31 mouse cellular contexts compared by ENCODE assay signal in the genomic region with DNA sequence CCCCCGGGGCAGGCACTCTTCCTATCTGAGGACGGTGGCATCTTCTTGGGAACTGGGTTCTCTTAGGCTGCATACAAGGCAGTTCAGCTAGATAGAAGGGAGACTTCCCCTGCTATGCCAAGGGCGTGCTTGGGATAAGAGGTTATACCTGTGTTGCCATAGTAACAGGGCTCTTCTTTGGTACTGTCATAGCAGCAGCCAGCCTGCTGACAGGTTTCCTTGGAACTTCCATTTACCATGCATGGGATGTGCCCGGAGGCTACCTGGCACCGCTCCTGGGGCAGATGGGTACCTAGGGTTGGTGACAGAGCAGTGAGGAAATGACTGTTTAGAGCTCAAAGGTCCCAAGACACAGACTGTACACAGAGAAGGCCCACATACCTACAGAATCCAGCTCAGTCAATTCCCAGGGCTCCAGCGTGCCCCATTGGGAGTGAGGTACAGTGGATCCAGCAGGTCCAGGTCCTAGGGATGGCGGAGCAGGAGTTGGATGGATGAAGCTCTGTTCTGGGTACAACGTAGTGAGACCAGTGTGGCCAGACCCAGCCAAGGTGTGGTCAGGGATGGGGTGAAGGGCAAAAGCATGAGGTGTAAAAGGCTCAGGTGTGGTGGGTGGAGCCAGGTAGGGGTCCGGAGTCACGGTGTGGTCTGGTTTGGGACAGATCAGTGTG. TPM values are rescaled to one million over a fixed set of nuclear protein-coding genes. Genes with fewer than 3 reads are reported as not detected.
DNase-seq lines count a peak whose midpoint lies in the region; ATAC-seq lines count a peak whose summit lies in the region.
"Had no signal": no experiment of that assay in that cellular context is flagged by ENCODE, and none has a peak within 500 bp of the region (broad histone marks: within the 10 kb centered on the region; RNA-seq: fewer than 3 reads in every experiment).

No protein-coding gene starts in this region.

- no peaks in the 10 kb centered on the region for H3K27me3 ChIP-seq in embryonic facial prominence, embryonic 11.5 days (ENCODE audit: control insufficient read depth, insufficient read depth, low read length)
- H3K27me3 ChIP-seq in embryonic facial prominence, embryonic 10.5 days (replicated peaks; ENCODE audit: low read depth, poor library complexity, severe bottlenecking), result no peaks in the 10 kb centered on the region
- H3K27me3 ChIP-seq in hindbrain, embryonic 15.5 days, result no peaks in the 10 kb centered on the region
- no peaks in the 10 kb centered on the region for H3K27me3 ChIP-seq in hindbrain, embryonic 10.5 days (ENCODE audit: insufficient read depth, poor library complexity, severe bottlenecking)
- no peaks in the 10 kb centered on the region for H3K27me3 ChIP-seq in neural tube, embryonic 15.5 days (replicated peaks)
- H3K27me3 ChIP-seq: heart, embryonic 13.5 days; Patski had no signal

- no peak overlapping the region for H3K4me3 ChIP-seq in embryonic facial prominence, embryonic 11.5 days (ENCODE audit: low read depth, low read length)
- H3K4me3 ChIP-seq in embryonic facial prominence, embryonic 10.5 days, result no peak overlapping the region
- no peak overlapping the region for H3K4me3 ChIP-seq in hindbrain, embryonic 15.5 days
- no peak overlapping the region for H3K4me3 ChIP-seq in hindbrain, embryonic 10.5 days
- H3K4me3 ChIP-seq in neural tube, embryonic 15.5 days (replicated peaks), result no peak overlapping the region
- H3K4me3 ChIP-seq: heart, adult 2 months; heart, embryonic 13.5 days; limb, embryonic 10.5 days; liver, embryonic 15.5 days had no signal

- DNase-seq in embryonic facial prominence, embryonic 11.5 days (ENCODE audit: low spot score), result no peak
- no peak for DNase-seq in embryonic facial prominence, embryonic 10.5 days (ENCODE audit: low spot score)
- DNase-seq in hindbrain, embryonic 10.5 days (ENCODE audit: low spot score), result no peak
- no peak for DNase-seq in neural tube, embryonic 10.5 days (ENCODE audit: extremely low spot score, low spot score)
- DNase-seq in heart, postnatal 36 days, result no peak
- DNase-seq: adrenal gland, postnatal 36 days; cerebellum, adult 18-20 months; gastrocnemius, postnatal 36 days; heart, adult 2 months; heart, postnatal 14 days; kidney, adult 9 months; kidney, postnatal 14 days; liver; thymus, adult 18-20 months; thymus, postnatal 36 days had no signal

- intact Hi-C loops in heart, postnatal 36 days (cut with DNase I), result no loop called here

- H3K4me1 ChIP-seq in embryonic facial prominence, embryonic 11.5 days (ENCODE audit: control insufficient read depth, insufficient read depth, low read length), result no peaks in the 10 kb centered on the region
- no peaks in the 10 kb centered on the region for H3K4me1 ChIP-seq in embryonic facial prominence, embryonic 10.5 days
- H3K4me1 ChIP-seq in hindbrain, embryonic 15.5 days (replicated peaks), result 0 out of 2 replicates have a peak, but pooled peaks cover 4% of the 10 kb centered on the region
- H3K4me1 ChIP-seq in hindbrain, embryonic 10.5 days (replicated peaks), result no peaks in the 10 kb centered on the region
- H3K4me1 ChIP-seq in neural tube, embryonic 15.5 days, result no peaks in the 10 kb centered on the region
- H3K4me1 ChIP-seq: liver, embryonic 15.5 days had no signal

- WGBS in embryonic facial prominence, embryonic 11.5 days, result 87% methylated on average over 10 of the region's 10 CpGs
- 87% methylated on average over 10 of the region's 10 CpGs for WGBS in embryonic facial prominence, embryonic 10.5 days
- 84% methylated on average over 10 of the region's 10 CpGs for WGBS in hindbrain, embryonic 15.5 days
- WGBS in hindbrain, embryonic 10.5 days, result 89% methylated on average over 10 of the region's 10 CpGs
- WGBS in neural tube, embryonic 15.5 days, result 90% methylated on average over 10 of the region's 10 CpGs

- H3K4me2 ChIP-seq in embryonic facial prominence, embryonic 11.5 days (ENCODE audit: low read depth, low read length), result no peak overlapping the region
- H3K4me2 ChIP-seq in hindbrain, embryonic 15.5 days, result no peak overlapping the region
- no peak overlapping the region for H3K4me2 ChIP-seq in neural tube, embryonic 15.5 days
- H3K4me2 ChIP-seq: heart, embryonic 13.5 days; liver, embryonic 15.5 days had no signal

- H3K27ac ChIP-seq in embryonic facial prominence, embryonic 11.5 days (replicated peaks; ENCODE audit: low read depth, low read length), result no peak overlapping the region
- H3K27ac ChIP-seq in embryonic facial prominence, embryonic 10.5 days (replicated peaks), result no peak overlapping the region
- H3K27ac ChIP-seq in hindbrain, embryonic 15.5 days (replicated peaks), result no peak overlapping the region
- no peak overlapping the region for H3K27ac ChIP-seq in hindbrain, embryonic 10.5 days
- no peak overlapping the region for H3K27ac ChIP-seq in neural tube, embryonic 15.5 days (replicated peaks)
- H3K27ac ChIP-seq: heart, adult 2 months; heart, embryonic 13.5 days; limb, embryonic 10.5 days; liver, embryonic 15.5 days had no signal

- ATAC-seq in embryonic facial prominence, embryonic 11.5 days (replicated peaks; ENCODE audit: insufficient number of reproducible peaks, low FRiP score, low TSS enrichment, low read depth), result 0 out of 2 replicates have a peak, but pooled peaks have one; percentile 23
- peak; percentile 63 for ATAC-seq in hindbrain, embryonic 15.5 days (ENCODE audit: low FRiP score, low read depth)
- peak; percentile 71 for ATAC-seq in neural tube, embryonic 15.5 days (ENCODE audit: low FRiP score)
- ATAC-seq in erythroblast, adult 5-6 weeks (replicated peaks; ENCODE audit: low FRiP score, poor library complexity, severe bottlenecking), result no peak
- ATAC-seq: inflammation-experienced regulatory T-cells, adult 6 months; Patski had no signal

- no peaks in the 10 kb centered on the region for H3K36me3 ChIP-seq in embryonic facial prominence, embryonic 11.5 days (replicated peaks; ENCODE audit: control insufficient read depth, insufficient read depth, low read depth, low read length)
- H3K36me3 ChIP-seq in embryonic facial prominence, embryonic 10.5 days (replicated peaks), result no peaks in the 10 kb centered on the region
- H3K36me3 ChIP-seq in hindbrain, embryonic 15.5 days, result no peaks in the 10 kb centered on the region
- no peaks in the 10 kb centered on the region for H3K36me3 ChIP-seq in hindbrain, embryonic 10.5 days
- H3K36me3 ChIP-seq in neural tube, embryonic 15.5 days, result no peaks in the 10 kb centered on the region
- H3K36me3 ChIP-seq: G1E; heart, embryonic 13.5 days; limb, embryonic 10.5 days; liver, embryonic 15.5 days had no signal

- H3K9me3 ChIP-seq in embryonic facial prominence, embryonic 11.5 days (replicated peaks; ENCODE audit: control insufficient read depth, low read length), result no peaks in the 10 kb centered on the region
- H3K9me3 ChIP-seq in embryonic facial prominence, embryonic 10.5 days, result no peaks in the 10 kb centered on the region
- no peaks in the 10 kb centered on the region for H3K9me3 ChIP-seq in hindbrain, embryonic 15.5 days
- H3K9me3 ChIP-seq in hindbrain, embryonic 10.5 days, result no peaks in the 10 kb centered on the region
- H3K9me3 ChIP-seq in neural tube, embryonic 15.5 days (replicated peaks), result no peaks in the 10 kb centered on the region
- H3K9me3 ChIP-seq: G1E; heart, embryonic 13.5 days; limb, embryonic 10.5 days; liver, embryonic 15.5 days had no signal

- no peak overlapping the region for H3K9ac ChIP-seq in embryonic facial prominence, embryonic 11.5 days (replicated peaks; ENCODE audit: low read length)
- H3K9ac ChIP-seq in hindbrain, embryonic 15.5 days, result no peak overlapping the region
- H3K9ac ChIP-seq in neural tube, embryonic 15.5 days (replicated peaks), result no peak overlapping the region
- H3K9ac ChIP-seq: heart, embryonic 13.5 days; liver, embryonic 15.5 days had no signal

RNA-seq across cellular contexts. Expression of gene Zp1, which starts 2.0 kb away (rescaled TPM):
- not detected in 2 replicates for polyA plus RNA-seq in embryonic facial prominence, embryonic 11.5 days (2014; fragmentation: Nextera tagmentation; extraction: Ambion mirVana)
- not detected in 2 replicates for polyA plus RNA-seq in embryonic facial prominence, embryonic 10.5 days (2016; fragmentation: Nextera tagmentation; extraction: Ambion mirVana)
- polyA plus RNA-seq in hindbrain, embryonic 15.5 days (2015; fragmentation: Nextera tagmentation; extraction: Ambion mirVana), result 0.21 and 0.27 TPM in 2 replicates
- polyA plus RNA-seq in hindbrain, embryonic 10.5 days (2016; fragmentation: Nextera tagmentation; extraction: Ambion mirVana), result 0.08 TPM in 1 of 2 replicates, not detected in the other
- 0.18 and 0.44 TPM in 2 replicates for polyA plus RNA-seq in neural tube, embryonic 15.5 days (2015; fragmentation: Nextera tagmentation; extraction: Ambion mirVana)
- total RNA-seq in heart, postnatal 36 days (2021), result not detected
- total RNA-seq in erythroblast, adult 5-6 weeks (2015; ENCODE audit: low replicate concordance), result not detected in 2 replicates
- not detected in 2 replicates for total RNA-seq in erythroblast, adult 5-6 weeks (2017; ENCODE audit: low replicate concordance)
- total RNA-seq: adrenal gland, adult 18-20 months; adrenal gland, postnatal 36 days; common myeloid progenitor, adult 5-6 weeks; G1E; gastrocnemius, adult 18-20 months; gastrocnemius, postnatal 36 days; heart, adult 2 months; heart, postnatal 14 days; layer of hippocampus, adult 18-20 months; layer of hippocampus, postnatal 14 days had no signal
- polyA plus RNA-seq: G1E; heart, adult 2 months; heart, embryonic 13.5 days; inflammation-experienced regulatory T-cells, adult 6 months; limb, embryonic 10.5 days; liver, embryonic 15.5 days; lung, embryonic 16.5 days; stomach, embryonic 16.5 days had no signal

RNA-seq across cellular contexts. Expression of gene Ptgdr2, which starts 18.5 kb away (rescaled TPM):
- polyA plus RNA-seq in embryonic facial prominence, embryonic 11.5 days (2014; fragmentation: Nextera tagmentation; extraction: Ambion mirVana), result not detected in 2 replicates
- 0.09 TPM in 1 of 2 replicates, not detected in the other for polyA plus RNA-seq in embryonic facial prominence, embryonic 10.5 days (2016; fragmentation: Nextera tagmentation; extraction: Ambion mirVana)
- 0.08 and 0.09 TPM in 2 replicates for polyA plus RNA-seq in hindbrain, embryonic 15.5 days (2015; fragmentation: Nextera tagmentation; extraction: Ambion mirVana)
- polyA plus RNA-seq in hindbrain, embryonic 10.5 days (2016; fragmentation: Nextera tagmentation; extraction: Ambion mirVana), result not detected in 2 replicates
- polyA plus RNA-seq in neural tube, embryonic 15.5 days (2015; fragmentation: Nextera tagmentation; extraction: Ambion mirVana), result 0.19 TPM in 1 of 2 replicates, not detected in the other
- under 1 TPM in 1 of 2 experiments, not detected in 1; 0.14 TPM for total RNA-seq in heart, postnatal 36 days (2021)
- not detected in 2 replicates for total RNA-seq in erythroblast, adult 5-6 weeks (2015; ENCODE audit: low replicate concordance)
- total RNA-seq in erythroblast, adult 5-6 weeks (2017; ENCODE audit: low replicate concordance), result not detected in 2 replicates
- total RNA-seq: adrenal gland, adult 18-20 months; adrenal gland, postnatal 36 days; G1E; gastrocnemius, adult 18-20 months; gastrocnemius, postnatal 36 days; heart, adult 2 months had no signal
- polyA plus RNA-seq: G1E; liver, embryonic 15.5 days; stomach, embryonic 16.5 days had no signal

RNA-seq across cellular contexts. Expression of gene Prpf19, which starts 23.4 kb away (rescaled TPM):
- 46.7 and 48.4 TPM in 2 replicates for polyA plus RNA-seq in embryonic facial prominence, embryonic 11.5 days (2014; fragmentation: Nextera tagmentation; extraction: Ambion mirVana)
- polyA plus RNA-seq in embryonic facial prominence, embryonic 10.5 days (2016; fragmentation: Nextera tagmentation; extraction: Ambion mirVana), result 38.9 and 42.0 TPM in 2 replicates
- 43.3 and 44.1 TPM in 2 replicates for polyA plus RNA-seq in hindbrain, embryonic 15.5 days (2015; fragmentation: Nextera tagmentation; extraction: Ambion mirVana)
- 35.9 and 43.5 TPM in 2 replicates for polyA plus RNA-seq in hindbrain, embryonic 10.5 days (2016; fragmentation: Nextera tagmentation; extraction: Ambion mirVana)
- 41.6 and 42.7 TPM in 2 replicates for polyA plus RNA-seq in neural tube, embryonic 15.5 days (2015; fragmentation: Nextera tagmentation; extraction: Ambion mirVana)
- total RNA-seq in heart, postnatal 36 days (2021), result 100 to 1,000 TPM; 218 to 273 TPM
- total RNA-seq in erythroblast, adult 5-6 weeks (2015; ENCODE audit: low replicate concordance), result 10.0 and 14.4 TPM in 2 replicates
- 26.3 and 59.3 TPM in 2 replicates for total RNA-seq in erythroblast, adult 5-6 weeks (2017; ENCODE audit: low replicate concordance)

RNA-seq across cellular contexts. Expression of gene Ccdc86, which starts 30.6 kb away (rescaled TPM):
- polyA plus RNA-seq in embryonic facial prominence, embryonic 11.5 days (2014; fragmentation: Nextera tagmentation; extraction: Ambion mirVana), result 24.0 and 25.1 TPM in 2 replicates
- polyA plus RNA-seq in embryonic facial prominence, embryonic 10.5 days (2016; fragmentation: Nextera tagmentation; extraction: Ambion mirVana), result 47.2 and 51.5 TPM in 2 replicates
- 14.6 and 14.9 TPM in 2 replicates for polyA plus RNA-seq in hindbrain, embryonic 15.5 days (2015; fragmentation: Nextera tagmentation; extraction: Ambion mirVana)
- 31.7 and 38.5 TPM in 2 replicates for polyA plus RNA-seq in hindbrain, embryonic 10.5 days (2016; fragmentation: Nextera tagmentation; extraction: Ambion mirVana)
- 12.7 and 16.9 TPM in 2 replicates for polyA plus RNA-seq in neural tube, embryonic 15.5 days (2015; fragmentation: Nextera tagmentation; extraction: Ambion mirVana)
- total RNA-seq in heart, postnatal 36 days (2021), result 1 to 10 TPM; 6.3 to 6.5 TPM
- 3.1 and 9.6 TPM in 2 replicates for total RNA-seq in erythroblast, adult 5-6 weeks (2015; ENCODE audit: low replicate concordance)
- 0.28 and 1.5 TPM in 2 replicates for total RNA-seq in erythroblast, adult 5-6 weeks (2017; ENCODE audit: low replicate concordance)

RNA-seq across cellular contexts. Expression of gene Tmem109, which starts 36.7 kb away (rescaled TPM):
- 64.9 and 67.5 TPM in 2 replicates for polyA plus RNA-seq in embryonic facial prominence, embryonic 11.5 days (2014; fragmentation: Nextera tagmentation; extraction: Ambion mirVana)
- polyA plus RNA-seq in embryonic facial prominence, embryonic 10.5 days (2016; fragmentation: Nextera tagmentation; extraction: Ambion mirVana), result 60.8 and 63.7 TPM in 2 replicates
- polyA plus RNA-seq in hindbrain, embryonic 15.5 days (2015; fragmentation: Nextera tagmentation; extraction: Ambion mirVana), result 45.6 and 46.2 TPM in 2 replicates
- 50.8 and 57.3 TPM in 2 replicates for polyA plus RNA-seq in hindbrain, embryonic 10.5 days (2016; fragmentation: Nextera tagmentation; extraction: Ambion mirVana)
- 44.5 and 53.6 TPM in 2 replicates for polyA plus RNA-seq in neural tube, embryonic 15.5 days (2015; fragmentation: Nextera tagmentation; extraction: Ambion mirVana)
- 100 to 1,000 TPM in 1 of 2 experiments, 10 to 100 TPM in 1; 97.4 to 107 TPM for total RNA-seq in heart, postnatal 36 days (2021)
- total RNA-seq in erythroblast, adult 5-6 weeks (2015; ENCODE audit: low replicate concordance), result 6.3 and 10.4 TPM in 2 replicates
- total RNA-seq in erythroblast, adult 5-6 weeks (2017; ENCODE audit: low replicate concordance), result 2.4 and 6.6 TPM in 2 replicates
